Mouse (Mus musculus) E14TG2a.4 (cell line): Measurements from ENCODE around the gene A830018L16Rik.

Experiments used
- CTCF ChIP-seq: conservative IDR thresholded peaks from 2 replicates; pipeline ENCODE4 v1.5.1; 2014; ENCODE audit warnings: low read length
- NANOG ChIP-seq: IDR thresholded peaks from 2 replicates; pipeline ENCODE4 v1.6.1; 2014; ENCODE audit warnings: borderline replicate concordance, low read length, mixed read lengths
- POU5F1 ChIP-seq: IDR thresholded peaks from 2 replicates; pipeline ENCODE4 v1.6.1; 2014; ENCODE audit warnings: low read length, borderline replicate concordance

- TF ChIP-seq NANOG (no peak), CTCF (peak; percentile 64), POU5F1 (no peak)
Measured at GRCm38 (mm10) chr1:11657341-11658060, 243.6 kb downstream of the A830018L16Rik start.
